Mouse (Mus musculus): ENCODE results near the gene Prmt9. TPM values are rescaled to one million over a fixed set of nuclear protein-coding genes. Genes with fewer than 3 reads are reported as not detected.

The Prmt9 gene
- polyA plus RNA-seq, 1 experiment from 2014 or later, result 9.9 TPM

GRCm38 (mm10) chr8:77584174-77584573 is 35.0 kb downstream of the Prmt9 start:
- DNase-seq (no peak), ATAC-seq (ENCODE audit: low read depth) (no peak)
- Histone ChIP-seq H3K9ac (no peak overlapping the region), H3K4me2 (no peak overlapping the region), H3K27ac (no peak overlapping the region), H3K9me3 (replicated peaks) (no peaks in the 10 kb centered on the region), H3K4me3 (replicated peaks) (no peak overlapping the region), H3K4me1 (replicated peaks) (no peaks in the 10 kb centered on the region), H3K27me3 (no peaks in the 10 kb centered on the region), H3K36me3 (peaks cover 19% of the 10 kb centered on the region)
- WGBS (ENCODE audit: insufficient replicate concordance), result 22% methylated on average over 4 of the region's 4 CpGs

- Histone ChIP-seq H3K4me3 (replicated peaks) (peak overlapping the region; percentile 69), H3K27ac (no peak overlapping the region), H3K9ac (peak overlapping the region; percentile 62), H3K4me1 (replicated peaks) (peaks cover 17% of the 10 kb centered on the region), H3K36me3 (no peaks in the 10 kb centered on the region), H3K27me3 (0 out of 2 replicates have a peak, but pooled peaks cover 13% of the 10 kb centered on the region), H3K9me3 (replicated peaks) (no peaks in the 10 kb centered on the region), H3K4me2 (peak overlapping the region; percentile 83)
- DNase-seq, result no peak
- 18% methylated on average over 7 of the region's 7 CpGs for WGBS (ENCODE audit: insufficient replicate concordance)
- no peak for ATAC-seq (ENCODE audit: low read depth)
These were observed 60.4 kb downstream of the Prmt9 start for GRCm38 (mm10) chr8:77609621-77610020.

- H3K9ac ChIP-seq, result peak within 1 kb of the TSS; percentile 62
- no peaks in the 10 kb centered on the region for H3K36me3 ChIP-seq
- 0 out of 2 replicates have a peak, but pooled peaks cover 13% of the 10 kb centered on the region for H3K27me3 ChIP-seq
- H3K4me1 ChIP-seq (replicated peaks), result peaks cover 17% of the 10 kb centered on the region
- under 1% methylated on average over 36 of the region's 36 CpGs for WGBS (ENCODE audit: insufficient replicate concordance)
- peak within 1 kb of the TSS; percentile 69 for H3K4me3 ChIP-seq (replicated peaks)
- no peak within 1 kb of the TSS for H3K27ac ChIP-seq
- H3K9me3 ChIP-seq (replicated peaks), result no peaks in the 10 kb centered on the region
- peak within 1 kb of the TSS; percentile 83 for H3K4me2 ChIP-seq
- ATAC-seq (ENCODE audit: low read depth), result peak; percentile 88
- peak; percentile 85 for DNase-seq
These were observed 61.3 kb downstream of the Prmt9 start, which contains the start of gene Tmem184c for GRCm38 (mm10) chr8:77610374-77610969. TSS of gene Tmem184c (minus strand) at chr8:77610698.

DNA sequence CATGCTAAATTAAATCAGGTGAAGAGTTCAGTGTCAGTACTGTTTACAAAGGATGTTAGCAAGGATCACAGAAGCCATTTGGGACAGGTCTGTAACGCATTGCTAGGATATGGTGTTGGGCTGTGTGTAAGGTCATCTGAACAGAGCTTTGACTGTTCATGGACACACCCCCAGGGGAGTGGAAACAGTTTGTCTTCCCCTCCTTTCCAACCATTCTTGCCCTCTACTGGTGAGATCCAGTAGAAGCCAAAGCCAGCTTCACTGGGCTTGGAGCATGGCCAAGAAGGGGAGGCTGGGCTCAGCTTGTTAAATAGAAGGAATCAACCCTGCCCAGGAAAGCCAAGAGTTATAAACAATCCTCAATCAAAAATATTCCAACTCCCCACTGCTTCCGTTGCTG is 68.7 kb downstream of the Prmt9 start:
- H3K4me3 ChIP-seq (replicated peaks), result no peak overlapping the region
- H3K9ac ChIP-seq, result no peak overlapping the region
- no peaks in the 10 kb centered on the region for H3K27me3 ChIP-seq
- no peak overlapping the region for H3K27ac ChIP-seq
- ATAC-seq (ENCODE audit: low read depth) (no peak), DNase-seq (no peak)
- 53% methylated on average over 2 of the region's 2 CpGs for WGBS (ENCODE audit: insufficient replicate concordance)
- H3K4me2 ChIP-seq, result no peak overlapping the region
- H3K4me1 ChIP-seq (replicated peaks), result no peaks in the 10 kb centered on the region
- no peaks in the 10 kb centered on the region for H3K9me3 ChIP-seq (replicated peaks)
- H3K36me3 ChIP-seq, result no peaks in the 10 kb centered on the region

DNA sequence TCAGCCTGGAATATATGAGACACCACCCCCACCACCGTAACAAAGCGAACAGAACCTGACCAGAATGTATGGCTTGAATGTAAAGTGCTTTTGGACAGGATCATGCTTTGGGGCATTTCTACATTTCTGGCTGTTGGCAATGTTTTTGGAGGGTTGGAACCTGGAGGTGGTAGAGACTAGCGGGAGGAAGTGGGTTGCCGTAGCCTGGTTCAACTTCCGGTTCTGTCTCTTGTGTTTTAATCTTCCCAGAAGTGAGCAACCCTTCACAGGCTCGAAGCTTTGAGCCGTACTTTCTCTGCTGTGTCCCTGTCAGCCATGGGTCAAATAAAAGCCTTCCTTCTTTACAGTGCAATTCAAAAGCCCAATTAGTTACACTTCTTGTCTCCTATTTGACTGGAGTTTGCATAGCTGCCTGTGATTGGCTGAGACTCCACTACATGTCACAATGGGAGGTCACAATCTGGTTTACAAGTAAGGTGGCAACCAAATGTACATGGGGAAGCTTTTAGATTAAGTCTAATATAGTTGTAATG is 74.5 kb downstream of the Prmt9 start:
- H3K27ac ChIP-seq, result no peak overlapping the region
- 72% methylated on average over 7 of the region's 7 CpGs for WGBS (ENCODE audit: insufficient replicate concordance)
- H3K4me3 ChIP-seq (replicated peaks), result no peak overlapping the region
- no peaks in the 10 kb centered on the region for H3K36me3 ChIP-seq
- H3K4me2 ChIP-seq, result no peak overlapping the region
- H3K9ac ChIP-seq, result no peak overlapping the region
- no peaks in the 10 kb centered on the region for H3K9me3 ChIP-seq (replicated peaks)
- no peaks in the 10 kb centered on the region for H3K27me3 ChIP-seq
- DNase-seq (no peak), ATAC-seq (ENCODE audit: low read depth) (no peak)
- no peaks in the 10 kb centered on the region for H3K4me1 ChIP-seq (replicated peaks)

- DNase-seq (peak; percentile 22), ATAC-seq (ENCODE audit: low read depth) (no peak)
- H3K4me1 ChIP-seq (replicated peaks), result no peaks in the 10 kb centered on the region
- no peak overlapping the region for H3K4me2 ChIP-seq
- no peak overlapping the region for H3K9ac ChIP-seq
- H3K9me3 ChIP-seq (replicated peaks), result no peaks in the 10 kb centered on the region
- H3K27ac ChIP-seq, result no peak overlapping the region
- H3K4me3 ChIP-seq (replicated peaks), result no peak overlapping the region
- 13% methylated on average over 15 of the region's 15 CpGs for WGBS (ENCODE audit: insufficient replicate concordance)
- no peaks in the 10 kb centered on the region for H3K36me3 ChIP-seq
- no peaks in the 10 kb centered on the region for H3K27me3 ChIP-seq
These were observed 80.8 kb downstream of the Prmt9 start for GRCm38 (mm10) chr8:77629858-77630537.

DNA sequence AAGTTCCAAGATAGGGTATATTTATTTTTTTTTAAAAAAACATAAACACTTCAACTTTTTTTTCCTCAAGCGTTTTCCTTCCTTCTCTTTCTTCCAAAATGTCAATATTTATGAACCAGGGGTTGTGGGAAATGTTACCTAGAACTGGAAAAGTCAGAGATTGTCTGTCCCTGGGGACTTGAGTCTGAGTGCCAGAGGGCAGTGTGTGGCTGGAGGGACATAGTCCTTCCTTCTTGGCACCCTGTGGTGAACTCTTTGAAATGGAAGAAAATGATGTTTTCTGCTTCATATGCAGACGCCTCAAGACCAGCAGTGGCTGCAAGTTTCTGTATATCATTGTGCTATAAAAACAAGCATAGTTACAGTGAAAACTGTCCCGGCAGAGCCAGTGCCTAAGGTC is 81.5 kb downstream of the Prmt9 start:
- Histone ChIP-seq H3K4me2 (no peak overlapping the region), H3K4me1 (replicated peaks) (no peaks in the 10 kb centered on the region), H3K4me3 (replicated peaks) (no peak overlapping the region), H3K9ac (no peak overlapping the region), H3K27ac (no peak overlapping the region), H3K27me3 (no peaks in the 10 kb centered on the region), H3K36me3 (no peaks in the 10 kb centered on the region), H3K9me3 (replicated peaks) (no peaks in the 10 kb centered on the region)
- DNase-seq (no peak), ATAC-seq (ENCODE audit: low read depth) (no peak)
- 55% methylated on average over 3 of the region's 3 CpGs for WGBS (ENCODE audit: insufficient replicate concordance)

Other genes with a start within 250 kb of the Prmt9 start
- 7.9 and 9.7 TPM in 2 replicates for gene Arhgap10, start 31.4 kb upstream of the Prmt9 start, polyA plus RNA-seq (2015; fragmentation: Nextera tagmentation; extraction: Ambion mirVana)
- 5.6 and 7.1 TPM in 2 replicates for gene Tmem184c, start 61.3 kb downstream of the Prmt9 start, polyA plus RNA-seq (2015; fragmentation: Nextera tagmentation; extraction: Ambion mirVana)
- 2.4 and 3.8 TPM in 2 replicates for gene Ednra, start 175.1 kb downstream of the Prmt9 start, polyA plus RNA-seq (2015; fragmentation: Nextera tagmentation; extraction: Ambion mirVana)

Measured in liver, embryonic 13.5 days (tissue).